ENCODE assay signal across 8 mouse cellular contexts in the genomic region with DNA sequence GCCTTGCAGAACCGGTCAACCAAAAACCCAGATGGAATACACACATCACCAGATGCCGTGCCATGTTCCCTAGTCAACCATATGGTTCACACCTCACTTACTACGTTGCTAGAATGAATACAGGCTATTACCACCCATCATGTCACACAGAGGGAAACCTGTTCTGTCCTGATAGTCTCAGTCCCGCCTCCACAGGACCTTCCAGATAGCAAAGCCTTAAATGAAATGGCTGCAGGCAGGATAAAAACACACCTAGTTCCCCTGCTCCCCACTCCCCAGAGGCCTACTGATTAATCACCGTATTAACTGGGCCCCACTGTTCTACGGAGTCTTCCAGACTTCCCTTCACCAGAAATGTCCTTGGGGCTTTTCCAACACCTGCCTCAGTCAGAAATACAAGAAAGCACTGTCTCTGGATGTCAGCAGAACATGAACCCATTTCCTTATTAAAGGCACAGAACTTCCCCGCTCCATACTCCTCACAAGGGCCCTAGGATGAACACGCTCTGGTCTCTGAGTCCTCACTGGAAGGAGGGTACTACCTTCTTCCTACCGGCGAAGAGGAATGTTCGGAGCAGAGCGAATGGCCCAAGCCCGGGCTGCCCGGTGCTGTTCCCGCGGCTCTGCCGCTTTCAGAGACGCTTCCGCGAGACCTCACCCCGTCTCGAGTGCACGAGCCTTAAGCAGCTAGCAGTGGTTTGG. TPM values are rescaled to one million over a fixed set of nuclear protein-coding genes. Genes with fewer than 3 reads are reported as not detected.
DNase-seq lines count a peak whose midpoint lies in the region; ATAC-seq and TF ChIP-seq lines count a peak whose summit lies in the region.

No protein-coding gene starts in this region.

- H3K27me3 ChIP-seq in lung, embryonic 15.5 days, result no peaks in the 10 kb centered on the region
- H3K27me3 ChIP-seq in embryonic facial prominence, embryonic 10.5 days (replicated peaks; ENCODE audit: low read depth, poor library complexity, severe bottlenecking), result no peaks in the 10 kb centered on the region
- H3K27me3 ChIP-seq in limb, embryonic 11.5 days (ENCODE audit: control insufficient read depth, insufficient read depth, low read length), result no peaks in the 10 kb centered on the region
- no peaks in the 10 kb centered on the region for H3K27me3 ChIP-seq in small intestine, adult 2 months (ENCODE audit: control insufficient read depth, insufficient read depth, low read length)

- H3K9me3 ChIP-seq in lung, embryonic 15.5 days, result no peaks in the 10 kb centered on the region
- no peaks in the 10 kb centered on the region for H3K9me3 ChIP-seq in embryonic facial prominence, embryonic 10.5 days
- H3K9me3 ChIP-seq in limb, embryonic 11.5 days (ENCODE audit: control insufficient read depth, low read length), result no peaks in the 10 kb centered on the region

- peak overlapping the region; percentile 79 for H3K4me2 ChIP-seq in lung, embryonic 15.5 days
- peak overlapping the region; percentile 97 for H3K4me2 ChIP-seq in limb, embryonic 11.5 days (ENCODE audit: low read depth, severe bottlenecking)

- peak overlapping the region; percentile 79 for H3K4me3 ChIP-seq in lung, embryonic 15.5 days
- H3K4me3 ChIP-seq in embryonic facial prominence, embryonic 10.5 days, result peak overlapping the region; percentile 68
- H3K4me3 ChIP-seq in limb, embryonic 11.5 days (ENCODE audit: low read depth, low read length), result peak overlapping the region; percentile 98
- H3K4me3 ChIP-seq in small intestine, adult 2 months (ENCODE audit: low read depth, low read length), result peak overlapping the region; percentile 81

- no peak for DNase-seq in lung, adult 18-20 months
- DNase-seq in embryonic facial prominence, embryonic 10.5 days (ENCODE audit: low spot score), result no peak
- DNase-seq in limb, embryonic 11.5 days (ENCODE audit: low spot score), result no peak
- DNase-seq in thymus, postnatal 4 days, result no peak
- no peak for DNase-seq in adrenal gland, postnatal 14 days
- no peak for DNase-seq in layer of hippocampus, postnatal 10 days (ENCODE audit: low spot score in 2 of 2)

- peak overlapping the region; percentile 77 for H3K27ac ChIP-seq in lung, embryonic 15.5 days
- peak overlapping the region; percentile 93 for H3K27ac ChIP-seq in embryonic facial prominence, embryonic 10.5 days (replicated peaks)
- H3K27ac ChIP-seq in limb, embryonic 11.5 days (replicated peaks; ENCODE audit: low read depth, low read length), result peak overlapping the region; percentile 75; the same call in 1 of the 2 replicates
- H3K27ac ChIP-seq in small intestine, adult 2 months (ENCODE audit: insufficient read depth, low read depth, low read length), result peak overlapping the region; percentile 26

- no peak for TF ChIP-seq CTCF in small intestine, adult 2 months (IDR thresholded peaks at IDR 0.05; ENCODE audit: extremely low read depth, insufficient read length, insufficient replicate concordance, low read depth, low read length)

- H3K9ac ChIP-seq in lung, embryonic 15.5 days, result peak overlapping the region; percentile 86
- H3K9ac ChIP-seq in limb, embryonic 11.5 days (ENCODE audit: low read length), result peak overlapping the region; percentile 81

- peaks cover 17% of the 10 kb centered on the region for H3K4me1 ChIP-seq in lung, embryonic 15.5 days
- peaks cover 16% of the 10 kb centered on the region for H3K4me1 ChIP-seq in embryonic facial prominence, embryonic 10.5 days
- H3K4me1 ChIP-seq in limb, embryonic 11.5 days (ENCODE audit: control insufficient read depth, insufficient read depth, low read length), result 0 out of 2 replicates have a peak, but pooled peaks cover 5% of the 10 kb centered on the region
- no peaks in the 10 kb centered on the region for H3K4me1 ChIP-seq in small intestine, adult 2 months (ENCODE audit: control insufficient read depth, insufficient read depth, insufficient read length, low read length)

- ATAC-seq in lung, embryonic 15.5 days (ENCODE audit: borderline replicate concordance, extremely low read depth, low FRiP score, low TSS enrichment), result no peak; the same call in 1 of the 2 replicates
- peak; percentile 29; the same call in 1 of the 2 replicates for ATAC-seq in limb, embryonic 11.5 days (ENCODE audit: insufficient number of reproducible peaks, low FRiP score, low TSS enrichment, low read depth)

- TF ChIP-seq POLR2A in small intestine, adult 2 months (IDR thresholded peaks at IDR 0.05; ENCODE audit: low read depth, low read length), result no peak

- H3K36me3 ChIP-seq in lung, embryonic 15.5 days, result peaks cover 46% of the 10 kb centered on the region
- peaks cover 62% of the 10 kb centered on the region for H3K36me3 ChIP-seq in embryonic facial prominence, embryonic 10.5 days (replicated peaks)
- H3K36me3 ChIP-seq in limb, embryonic 11.5 days (ENCODE audit: control insufficient read depth, insufficient read depth, low read length), result peaks cover 22% of the 10 kb centered on the region
- peaks cover 29% of the 10 kb centered on the region for H3K36me3 ChIP-seq in small intestine, adult 2 months (ENCODE audit: control insufficient read depth, insufficient read depth, low read length)

- 2% methylated on average over 23 of the region's 23 CpGs for WGBS in lung, embryonic 15.5 days
- 3% methylated on average over 23 of the region's 23 CpGs for WGBS in embryonic facial prominence, embryonic 10.5 days
- 3% methylated on average over 23 of the region's 23 CpGs for WGBS in limb, embryonic 11.5 days
- under 1% methylated on average over 23 of the region's 23 CpGs for WGBS in small intestine, adult 2 months

RNA-seq across cellular contexts. Expression of gene Tmem258, which starts 0.5 kb away (rescaled TPM):
- polyA plus RNA-seq in lung, embryonic 15.5 days (2015; fragmentation: Nextera tagmentation; extraction: Ambion mirVana), result 440 and 459 TPM in 2 replicates
- 379 and 394 TPM in 2 replicates for polyA plus RNA-seq in embryonic facial prominence, embryonic 10.5 days (2016; fragmentation: Nextera tagmentation; extraction: Ambion mirVana)
- polyA plus RNA-seq in limb, embryonic 11.5 days (2014; fragmentation: Nextera tagmentation; extraction: Ambion mirVana), result 419 and 442 TPM in 2 replicates
- polyA plus RNA-seq in small intestine, adult 2 months (2012; rRNA removed), result 41.1 and 67.1 TPM in 2 replicates
- 161 and 170 TPM in 2 replicates for total RNA-seq in adrenal gland, postnatal 14 days (2021)
- 100 to 1,000 TPM in 1 of 2 experiments, 10 to 100 TPM in 1; 90.7 to 113 TPM for total RNA-seq in layer of hippocampus, postnatal 10 days (2021)

RNA-seq across cellular contexts. Expression of gene Fen1, which starts 0.7 kb away (rescaled TPM):
- polyA plus RNA-seq in lung, embryonic 15.5 days (2015; fragmentation: Nextera tagmentation; extraction: Ambion mirVana), result 119 and 120 TPM in 2 replicates
- 183 and 199 TPM in 2 replicates for polyA plus RNA-seq in embryonic facial prominence, embryonic 10.5 days (2016; fragmentation: Nextera tagmentation; extraction: Ambion mirVana)
- 135 and 140 TPM in 2 replicates for polyA plus RNA-seq in limb, embryonic 11.5 days (2014; fragmentation: Nextera tagmentation; extraction: Ambion mirVana)
- polyA plus RNA-seq in small intestine, adult 2 months (2012; rRNA removed), result 8.3 and 13.1 TPM in 2 replicates
- 20.6 and 21.7 TPM in 2 replicates for total RNA-seq in adrenal gland, postnatal 14 days (2021)
- 10 to 100 TPM; 10.4 to 12.5 TPM for total RNA-seq in layer of hippocampus, postnatal 10 days (2021)

RNA-seq across cellular contexts. Expression of gene Fads1, which starts 20.6 kb away (rescaled TPM):
- 101 and 106 TPM in 2 replicates for polyA plus RNA-seq in lung, embryonic 15.5 days (2015; fragmentation: Nextera tagmentation; extraction: Ambion mirVana)
- polyA plus RNA-seq in embryonic facial prominence, embryonic 10.5 days (2016; fragmentation: Nextera tagmentation; extraction: Ambion mirVana), result 151 and 156 TPM in 2 replicates
- polyA plus RNA-seq in limb, embryonic 11.5 days (2014; fragmentation: Nextera tagmentation; extraction: Ambion mirVana), result 138 and 145 TPM in 2 replicates
- 8.5 and 11.6 TPM in 2 replicates for polyA plus RNA-seq in small intestine, adult 2 months (2012; rRNA removed)
- total RNA-seq in adrenal gland, postnatal 14 days (2021), result 324 and 362 TPM in 2 replicates
- total RNA-seq in layer of hippocampus, postnatal 10 days (2021), result 100 to 1,000 TPM; 180 to 185 TPM

RNA-seq across cellular contexts. Expression of gene Myrf, which starts 37.3 kb away (rescaled TPM):
- 5.6 and 6.5 TPM in 2 replicates for polyA plus RNA-seq in lung, embryonic 15.5 days (2015; fragmentation: Nextera tagmentation; extraction: Ambion mirVana)
- polyA plus RNA-seq in embryonic facial prominence, embryonic 10.5 days (2016; fragmentation: Nextera tagmentation; extraction: Ambion mirVana), result 4.2 TPM in 2 replicates
- polyA plus RNA-seq in limb, embryonic 11.5 days (2014; fragmentation: Nextera tagmentation; extraction: Ambion mirVana), result 4.4 and 4.6 TPM in 2 replicates
- 58.3 and 65.5 TPM in 2 replicates for polyA plus RNA-seq in small intestine, adult 2 months (2012; rRNA removed)
- 2.6 and 4.7 TPM in 2 replicates for total RNA-seq in adrenal gland, postnatal 14 days (2021)
- 1 to 10 TPM; 8.0 to 9.5 TPM for total RNA-seq in layer of hippocampus, postnatal 10 days (2021)

Comparison
In these comparisons a context has a peak if more than half of its experiments do, and no peak if none do; other contexts are left out.
1. H3K27ac ChIP-seq: peak in every context shown above with its lines; median percentile 93 in embryonic facial prominence, embryonic 10.5 days; 77 in lung, embryonic 15.5 days; 75 in limb, embryonic 11.5 days; 26 in small intestine, adult 2 months.